Mouse (Mus musculus) CH12.LX (cell line): ENCODE measurements around the gene Odf2l.

ENCODE experiments used
- CHD2 ChIP-seq: IDR thresholded peaks from 2 replicates; pipeline ENCODE4 v1.6.1; 2011; ENCODE audit warnings: low read length, improper control_type of control experiment
- CTCF ChIP-seq, 2 experiments: IDR thresholded peaks in 1 of 2; conservative IDR thresholded peaks in 1 of 2; 2 replicates each; pipeline ENCODE4 v1.5.1; 2011 to 2012; ENCODE audit warnings: low read depth in 2 of 2, low read length in 2 of 2, improper control_type of control experiment in 1 of 2, inconsistent platforms in 1 of 2, mild to moderate bottlenecking in 1 of 2, moderate library complexity in 1 of 2
- EP300 ChIP-seq: IDR thresholded peaks from 2 replicates; pipeline ENCODE4 v1.6.1; 2011; ENCODE audit warnings: low read length, improper control_type of control experiment

DNA sequence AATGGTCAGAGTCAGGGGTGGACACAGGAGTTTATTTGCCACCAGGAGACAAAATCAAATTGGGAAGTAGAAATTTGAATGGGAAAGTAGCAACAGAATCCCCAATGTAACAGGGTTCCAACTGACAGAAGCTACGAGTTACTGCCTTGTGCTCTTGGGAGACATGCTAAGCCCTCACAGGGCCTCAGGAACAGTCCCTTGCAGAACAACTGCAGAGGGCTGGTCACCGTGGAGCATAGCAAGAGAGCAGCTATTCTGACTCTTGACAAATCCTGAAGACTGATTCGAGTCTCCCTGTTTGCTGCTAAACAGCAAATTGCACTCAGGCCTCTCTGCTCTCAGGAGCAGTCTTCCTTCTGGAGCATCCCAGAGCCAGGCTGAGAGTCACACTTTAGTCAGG lies 40.1 kb downstream of the Odf2l start:
- no peak for TF ChIP-seq CHD2
- TF ChIP-seq CTCF (conservative IDR thresholded peaks at IDR 0.05 in 1 of 2, IDR thresholded peaks at IDR 0.05 in 1 of 2; ENCODE audit: low read depth in 2 of 2, low read length in 2 of 2): no peak
- no peak for TF ChIP-seq EP300
